12 mouse cellular contexts compared by ENCODE assay signal in genomic region chr2:50942741-50943140, GRCm38 (mm10).
DNase-seq lines count a peak whose midpoint lies in the region; ATAC-seq and TF ChIP-seq lines count a peak whose summit lies in the region.
"Had no signal": no experiment of that assay in that cellular context is flagged by ENCODE, and none has a peak within 500 bp of the region (broad histone marks: within the 10 kb centered on the region; RNA-seq: fewer than 3 reads in every experiment).

No protein-coding gene starts in this region.

- H3K9ac ChIP-seq in hindbrain, embryonic 16.5 days (ENCODE audit: low read depth, low read length) = no peak overlapping the region
- H3K9ac ChIP-seq in CH12.LX (ENCODE audit: insufficient read depth, low read depth) = no peak overlapping the region; the same call in 1 of the 2 replicates
- no peak overlapping the region for H3K9ac ChIP-seq in neural tube, embryonic 15.5 days (replicated peaks)
- H3K9ac ChIP-seq: heart, embryonic 15.5 days; intestine, embryonic 15.5 days had no signal

- TF ChIP-seq POLR2A in CH12.LX (IDR thresholded peaks at IDR 0.05; ENCODE audit: low read depth, low read length) = no peak
- 0 out of 2 replicates have a peak, but pooled peaks have one; percentile 9 for TF ChIP-seq POLR2A in embryonic fibroblast, embryonic 13.5 days (IDR thresholded peaks at IDR 0.05; ENCODE audit: low read depth, low read length)

- no peak for TF ChIP-seq CTCF in CH12.LX (conservative IDR thresholded peaks at IDR 0.05 in 1 of 2, IDR thresholded peaks at IDR 0.05 in 1 of 2; ENCODE audit: low read depth in 2 of 2, low read length in 2 of 2)
- TF ChIP-seq CTCF in embryonic fibroblast, embryonic 13.5 days (IDR thresholded peaks at IDR 0.05; ENCODE audit: borderline replicate concordance, insufficient read depth, low read length) = no peak

- no peak for TF ChIP-seq EP300 in CH12.LX (IDR thresholded peaks at IDR 0.05; ENCODE audit: low read length)

- intact Hi-C loops in heart, postnatal 36 days (cut with DNase I) = no loop called here

- H3K4me2 ChIP-seq in hindbrain, embryonic 16.5 days (ENCODE audit: low read length) = no peak overlapping the region
- peak overlapping the region; percentile 90 for H3K4me2 ChIP-seq in CH12.LX (ENCODE audit: insufficient read depth, low read depth, poor library complexity, severe bottlenecking)
- H3K4me2 ChIP-seq in neural tube, embryonic 15.5 days = no peak overlapping the region
- H3K4me2 ChIP-seq: heart, embryonic 15.5 days; intestine, embryonic 15.5 days had no signal

- H3K4me1 ChIP-seq in hindbrain, embryonic 10.5 days (replicated peaks) = peaks cover 10% of the 10 kb centered on the region; the same call in 1 of the 2 replicates
- no peaks in the 10 kb centered on the region for H3K4me1 ChIP-seq in hindbrain, embryonic 16.5 days (ENCODE audit: control insufficient read depth, insufficient read depth, low read depth, low read length)
- H3K4me1 ChIP-seq in CH12.LX (ENCODE audit: control insufficient read depth in 1 of 2, insufficient read depth in 2 of 2) = peaks cover 2 to 8% of the 10 kb centered on the region in 2 experiments; a peak in 2 of 4 replicates
- H3K4me1 ChIP-seq in embryonic fibroblast, embryonic 13.5 days (ENCODE audit: control insufficient read depth, insufficient read depth, low read length) = no peaks in the 10 kb centered on the region
- no peaks in the 10 kb centered on the region for H3K4me1 ChIP-seq in neural tube, embryonic 15.5 days
- H3K4me1 ChIP-seq: heart, embryonic 15.5 days; intestine, embryonic 15.5 days had no signal

- H3K27ac ChIP-seq in hindbrain, embryonic 10.5 days = peak overlapping the region; percentile 35; the same call in 1 of the 2 replicates
- H3K27ac ChIP-seq in hindbrain, embryonic 16.5 days (ENCODE audit: low read depth, low read length) = no peak overlapping the region
- no peak overlapping the region for H3K27ac ChIP-seq in CH12.LX (ENCODE audit: insufficient read depth, low read depth)
- peak overlapping the region; percentile 43 for H3K27ac ChIP-seq in embryonic fibroblast, embryonic 13.5 days (ENCODE audit: insufficient read depth, low read length)
- no peak overlapping the region for H3K27ac ChIP-seq in neural tube, embryonic 15.5 days (replicated peaks)
- H3K27ac ChIP-seq: forebrain, embryonic 10.5 days; heart, embryonic 15.5 days; intestine, embryonic 15.5 days had no signal

- H3K79me2 ChIP-seq in CH12.LX (replicated peaks; ENCODE audit: control insufficient read depth, extremely low read depth, insufficient read depth, poor library complexity, severe bottlenecking) = no peaks in the 10 kb centered on the region

- no peaks in the 10 kb centered on the region for H3K27me3 ChIP-seq in hindbrain, embryonic 10.5 days (ENCODE audit: insufficient read depth, poor library complexity, severe bottlenecking)
- no peaks in the 10 kb centered on the region for H3K27me3 ChIP-seq in hindbrain, embryonic 16.5 days (replicated peaks; ENCODE audit: control insufficient read depth, insufficient read depth, low read length)
- no peaks in the 10 kb centered on the region for H3K27me3 ChIP-seq in CH12.LX (replicated peaks)
- H3K27me3 ChIP-seq in neural tube, embryonic 15.5 days (replicated peaks) = no peaks in the 10 kb centered on the region
- H3K27me3 ChIP-seq: heart, embryonic 15.5 days; intestine, embryonic 15.5 days had no signal

- dilution Hi-C loops in CH12.LX (cut with MboI; ENCODE audit: extremely low pct_ligation_motif_present, extremely low pct_unique_long_range_greater_than_20kb, low sequenced_read_pairs) = no loop called here

- 82% methylated on average over 11 of the region's 11 CpGs for WGBS in hindbrain, embryonic 10.5 days
- WGBS in hindbrain, embryonic 16.5 days = 71% methylated on average over 11 of the region's 11 CpGs
- WGBS in neural tube, embryonic 15.5 days = 75% methylated on average over 11 of the region's 11 CpGs

- H3K9me3 ChIP-seq in hindbrain, embryonic 10.5 days = no peaks in the 10 kb centered on the region
- H3K9me3 ChIP-seq in hindbrain, embryonic 16.5 days (ENCODE audit: control insufficient read depth, low read length) = no peaks in the 10 kb centered on the region
- H3K9me3 ChIP-seq in CH12.LX (replicated peaks; ENCODE audit: low read length) = no peaks in the 10 kb centered on the region
- no peaks in the 10 kb centered on the region for H3K9me3 ChIP-seq in neural tube, embryonic 15.5 days (replicated peaks)
- H3K9me3 ChIP-seq: forebrain, embryonic 10.5 days; heart, embryonic 15.5 days; intestine, embryonic 15.5 days had no signal

- H3K36me3 ChIP-seq in hindbrain, embryonic 10.5 days = no peaks in the 10 kb centered on the region
- no peaks in the 10 kb centered on the region for H3K36me3 ChIP-seq in hindbrain, embryonic 16.5 days (ENCODE audit: control insufficient read depth, insufficient read depth, low read length)
- H3K36me3 ChIP-seq in CH12.LX (replicated peaks in 1 of 2; ENCODE audit: control insufficient read depth in 1 of 2, insufficient read depth in 1 of 2, low read length in 1 of 2) = no peaks in the 10 kb centered on the region
- no peaks in the 10 kb centered on the region for H3K36me3 ChIP-seq in neural tube, embryonic 15.5 days
- H3K36me3 ChIP-seq: forebrain, embryonic 10.5 days; heart, embryonic 15.5 days; intestine, embryonic 15.5 days had no signal

- H3K4me3 ChIP-seq in hindbrain, embryonic 10.5 days = no peak overlapping the region
- no peak overlapping the region for H3K4me3 ChIP-seq in hindbrain, embryonic 16.5 days (ENCODE audit: low read length)
- peak overlapping the region in 1 of 3 experiments; percentile 12 for H3K4me3 ChIP-seq in CH12.LX (replicated peaks in 1 of 3; ENCODE audit: low read depth in 2 of 3, low read length in 2 of 3, poor library complexity in 1 of 3)
- H3K4me3 ChIP-seq in embryonic fibroblast, embryonic 13.5 days (ENCODE audit: insufficient read depth, low read length) = no peak overlapping the region
- no peak overlapping the region for H3K4me3 ChIP-seq in neural tube, embryonic 15.5 days (replicated peaks)
- H3K4me3 ChIP-seq: forebrain, embryonic 10.5 days; heart, embryonic 15.5 days; intestine, embryonic 15.5 days had no signal

- in situ Hi-C loops in CH12.LX (cut with MboI; ENCODE audit: low pct_ligation_motif_present, low pct_unique_long_range_greater_than_20kb, low sequenced_read_pairs) = no loop called here

- DNase-seq in hindbrain, embryonic 10.5 days (ENCODE audit: low spot score) = no peak
- DNase-seq in CH12.LX (ENCODE audit: extremely low read depth) = peak; percentile 8
- DNase-seq in heart, postnatal 36 days = peak; percentile 55 to 60
- no peak for DNase-seq in T-cell, adult 2 months (ENCODE audit: low spot score)
- DNase-seq in spleen, postnatal 10 days (ENCODE audit: low spot score in 2 of 2) = no peak
- DNase-seq: cerebellum, postnatal 36 days had no signal

- TF ChIP-seq RAD21 in CH12.LX (IDR thresholded peaks at IDR 0.05; ENCODE audit: low read depth, low read length) = no peak

- no peak for ATAC-seq in hindbrain, embryonic 16.5 days
- no peak for ATAC-seq in neural tube, embryonic 15.5 days (ENCODE audit: low FRiP score)
- ATAC-seq: intestine, embryonic 15.5 days had no signal

TF ChIP-seq in CH12.LX, 34 proteins besides CTCF, POLR2A, EP300 and RAD21:
- no peak for TF ChIP-seq ZNF384 (IDR thresholded peaks at IDR 0.05; ENCODE audit: low read depth, low read length)
- no peak for TF ChIP-seq ZMIZ1 (IDR thresholded peaks at IDR 0.05; ENCODE audit: low read depth, low read length)
- TF ChIP-seq CHD1 (IDR thresholded peaks at IDR 0.05; ENCODE audit: low read depth, low read length) = no peak
- no peak for TF ChIP-seq SIN3A (IDR thresholded peaks at IDR 0.05; ENCODE audit: low read length)
- TF ChIP-seq E2F4 (IDR thresholded peaks at IDR 0.05; ENCODE audit: insufficient replicate concordance, low read depth, low read length) = no peak
- TF ChIP-seq ETS1 (conservative IDR thresholded peaks at IDR 0.05; ENCODE audit: low read depth, low read length) = no peak

Comparison
In these comparisons a context has a peak if more than half of its experiments do, and no peak if none do; other contexts are left out.
1. H3K27ac ChIP-seq: peak in hindbrain, embryonic 10.5 days (single experiment) and embryonic fibroblast, embryonic 13.5 days (single experiment); none in hindbrain, embryonic 16.5 days (single experiment), CH12.LX (single experiment) and neural tube, embryonic 15.5 days (single experiment).
2. DNase-seq: peak in CH12.LX (single experiment) and heart, postnatal 36 days (2 of 2); none in hindbrain, embryonic 10.5 days (single experiment), T-cell, adult 2 months (single experiment) and spleen, postnatal 10 days (0 of 2).